Mouse (Mus musculus) urinary bladder, adult 2 months (tissue): Measurements from ENCODE around the gene Gm21190. TPM values are rescaled to one million over a fixed set of nuclear protein-coding genes. Genes with fewer than 3 reads are reported as not detected.
"Not testable (repeated sequence)": the region's sequence is repeated elsewhere in the genome, so short reads cannot be mapped to it uniquely, and the experiment has no call there.

Experiments
- DNase-seq: peaks from one replicate; pipeline ENCODE4 v3.0.0; 2022; ENCODE audit warnings: low spot score
- polyA plus RNA-seq: library from polyadenylated mRNA; depleted of rRNA; stranded (reverse); fragments of >200 nt; gene quantifications from 2 replicates; pipeline ENCODE4 v1.2.3, GENCODE M21; 2012; rRNA removed

The Gm21190 gene
- polyA plus RNA-seq, 1 experiment = not detected

DNA sequence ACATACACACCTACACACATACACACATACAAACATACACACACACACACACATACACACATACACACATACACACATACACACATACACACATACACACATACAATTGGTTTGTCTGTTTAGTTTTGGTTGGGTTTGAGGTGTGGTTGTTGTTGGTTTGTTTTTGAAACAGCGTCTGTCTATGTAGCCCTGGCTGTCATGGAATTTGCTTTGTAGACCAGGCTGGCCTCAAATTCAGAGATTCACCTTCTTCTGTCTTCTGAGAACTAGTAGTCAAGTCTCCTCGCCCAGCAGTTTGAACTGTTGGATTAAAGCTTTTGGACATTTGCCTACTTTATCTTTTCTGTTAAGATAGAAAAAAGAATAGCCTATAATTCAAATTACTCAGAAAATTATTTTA is 38.1 kb downstream of the Gm21190 start:
- not testable (repeated sequence) for DNase-seq

DNA sequence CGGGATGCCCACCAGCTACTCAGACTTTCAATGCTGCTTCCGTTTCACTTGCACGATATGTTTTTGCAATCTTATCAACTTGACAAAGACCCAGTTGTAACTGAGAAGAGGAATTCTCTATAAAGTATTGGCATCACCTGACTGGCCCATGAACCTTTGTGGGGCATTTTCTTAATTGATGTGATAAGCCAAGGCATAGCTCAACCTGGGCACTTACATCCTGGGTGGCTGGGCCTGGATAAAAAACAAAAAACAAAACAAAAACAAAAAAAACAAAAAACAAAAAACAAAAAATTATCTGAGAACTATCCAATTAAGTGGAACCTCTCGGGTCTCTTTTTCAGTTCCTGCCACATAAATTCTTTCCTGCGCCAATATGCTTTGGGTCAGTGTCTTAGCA is 40.3 kb downstream of the Gm21190 start:
- no peak for DNase-seq

DNA sequence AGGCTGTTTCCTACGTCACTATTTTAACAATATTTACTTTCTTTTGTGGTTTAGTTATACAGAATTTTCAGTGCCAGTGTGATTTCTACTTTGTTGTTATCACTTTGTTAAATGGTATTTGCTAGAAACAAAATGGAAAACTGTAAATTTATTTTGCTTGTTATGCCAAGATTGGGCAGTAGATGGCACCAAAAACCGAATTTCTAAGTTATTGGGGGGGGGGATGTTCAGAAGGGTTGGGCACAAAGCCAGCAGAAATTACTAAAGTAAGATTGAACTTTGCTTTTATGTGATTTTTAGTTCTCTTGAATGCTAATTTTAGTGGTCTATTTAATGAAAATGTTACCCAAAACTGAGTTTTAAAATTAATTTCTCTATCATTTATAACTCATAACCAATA is 44.4 kb downstream of the Gm21190 start:
- not testable (repeated sequence) for DNase-seq

DNA sequence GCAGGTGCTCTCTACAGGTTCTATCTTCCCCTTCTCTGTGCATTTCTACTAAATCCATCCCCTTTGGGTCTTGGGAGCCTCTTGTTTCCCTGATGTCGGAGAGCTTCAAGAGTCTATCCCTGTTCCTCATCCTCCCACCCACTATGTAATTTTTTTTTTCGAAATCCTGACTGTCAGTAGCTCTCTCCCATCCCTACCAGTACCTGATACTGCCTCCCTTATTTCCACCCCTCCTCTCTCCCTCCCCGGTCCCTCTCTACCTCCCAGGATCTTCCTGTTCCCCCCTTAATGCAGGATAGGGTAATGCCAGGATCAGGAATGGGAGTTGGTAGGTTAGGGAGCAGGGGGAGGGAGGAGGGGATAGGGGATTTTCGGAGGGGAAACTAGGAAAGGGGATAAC is 45.4 kb downstream of the Gm21190 start:
- DNase-seq = not testable (repeated sequence)

DNA sequence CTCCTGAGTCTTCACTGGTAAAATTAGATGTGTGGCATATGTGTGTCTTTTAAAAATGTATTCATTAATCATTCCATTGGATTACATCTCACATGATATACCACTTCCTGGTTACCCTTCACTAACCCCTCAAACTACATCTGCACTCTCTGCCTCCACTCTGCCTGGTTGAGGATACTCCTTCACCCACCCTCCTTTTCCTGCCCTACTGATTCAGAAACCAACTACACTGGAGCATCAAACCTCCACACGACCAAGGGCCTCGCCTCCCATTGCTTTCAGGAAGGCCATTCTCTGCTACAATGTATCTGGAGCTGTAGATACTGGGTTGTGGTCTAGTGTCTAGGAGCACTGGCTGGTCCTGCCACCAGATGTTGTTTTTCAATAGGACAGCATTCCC is 46.2 kb downstream of the Gm21190 start:
- peak; percentile 21 for DNase-seq

DNA sequence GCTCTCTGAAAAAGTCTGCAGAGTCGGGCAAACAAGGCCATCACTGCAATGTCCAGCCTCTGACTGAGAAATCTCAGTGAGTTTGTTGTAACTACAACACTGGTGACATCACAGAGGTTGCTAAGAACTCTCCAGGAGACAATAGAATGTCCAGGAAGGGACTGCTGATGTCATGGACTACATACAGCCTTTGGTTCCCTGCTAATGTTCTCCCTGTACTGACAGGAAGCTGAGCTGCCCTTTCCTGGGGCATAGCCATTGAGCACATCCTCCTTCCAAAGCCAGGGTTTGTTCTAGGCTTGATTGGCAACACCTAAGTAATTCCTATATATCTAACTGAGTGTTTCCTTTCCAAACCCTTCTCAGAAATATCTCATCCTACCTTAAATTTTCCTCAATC is 52.6 kb downstream of the Gm21190 start, which contains the start of gene Gm21149:
TSS of gene Gm21149 (minus strand) at position 101 of the 400 bp plus-strand sequence.
- not testable (repeated sequence) for DNase-seq

Other genes with a start within 250 kb of the Gm21190 start
- gene Gm21149, start 52.7 kb downstream of the Gm21190 start, polyA plus RNA-seq = 0.14 TPM in 1 of 2 replicates, not detected in the other
- 0.18 TPM in 1 of 2 replicates, not detected in the other for gene Gm21083, start 48.1 kb upstream of the Gm21190 start, polyA plus RNA-seq
- gene Speer4d, start 89.8 kb upstream of the Gm21190 start, polyA plus RNA-seq = not detected in 2 replicates
- not detected in 2 replicates for gene 4930572O03Rik, start 127.8 kb upstream of the Gm21190 start, polyA plus RNA-seq
- not detected in 2 replicates for gene Speer4c, start 185.0 kb upstream of the Gm21190 start, polyA plus RNA-seq